Mouse (Mus musculus) neutrophil, adult 5-6 weeks (primary cell): ENCODE measurements around the gene Prrx2. TPM values are rescaled to one million over a fixed set of nuclear protein-coding genes. Genes with fewer than 3 reads are reported as not detected.

ENCODE experiments used
- ATAC-seq: fragments of 151-379, 151-347 bp; 2 replicates; pipeline ENCODE4 v1.8.0; 2017; ENCODE audit warnings: mild to moderate bottlenecking, moderate TSS enrichment; ENCODE audit not compliant: insufficient number of reproducible peaks, poor library complexity, low FRiP score, severe bottlenecking; ENCODE audit errors: extremely low read depth
- total RNA-seq: library from RNA; stranded (forward); fragments of 200-1000 nt; gene quantifications from 2 replicates; pipeline ENCODE4 v1.2.3, GENCODE M21; 2017

Prrx2 gene
- total RNA-seq, 1 experiment from 2014 or later: not detected

- ATAC-seq: no peak
Measured at GRCm38 (mm10) chr2:30819873-30820272, 14.9 kb upstream of the Prrx2 start.

- ATAC-seq: no peak
Measured at GRCm38 (mm10) chr2:30821073-30821472, 13.7 kb upstream of the Prrx2 start.

- ATAC-seq: no peak
Measured at GRCm38 (mm10) chr2:30822460-30822859, 12.3 kb upstream of the Prrx2 start.

- ATAC-seq: no peak
Measured at GRCm38 (mm10) chr2:30823385-30824153, 11.2 kb upstream of the Prrx2 start.

GRCm38 (mm10) chr2:30826825-30827748 lies 7.7 kb upstream of the Prrx2 start:
- ATAC-seq: no peak

- peak; percentile 88 for ATAC-seq
Measured at GRCm38 (mm10) chr2:30827749-30828475, 6.9 kb upstream of the Prrx2 start.

GRCm38 (mm10) chr2:30829315-30829714 lies 5.5 kb upstream of the Prrx2 start:
- ATAC-seq: no peak

GRCm38 (mm10) chr2:30830283-30830795 lies 4.4 kb upstream of the Prrx2 start, which contains the start of gene Asb6:
TSS of gene Asb6 (minus strand) at chr2:30830333.
- no peak for ATAC-seq

- ATAC-seq: no peak
Measured at GRCm38 (mm10) chr2:30833644-30834043, 1.1 kb upstream of the Prrx2 start.

GRCm38 (mm10) chr2:30836238-30836990 lies 1.6 kb downstream of the Prrx2 start:
- ATAC-seq: no peak

- no peak for ATAC-seq
Measured at GRCm38 (mm10) chr2:30842615-30843014, 7.8 kb downstream of the Prrx2 start.

- no peak for ATAC-seq
Measured at GRCm38 (mm10) chr2:30845152-30846070, 10.6 kb downstream of the Prrx2 start.

- no peak for ATAC-seq
Measured at GRCm38 (mm10) chr2:30846236-30846635, 11.5 kb downstream of the Prrx2 start.

GRCm38 (mm10) chr2:30846723-30847122 lies 12.0 kb downstream of the Prrx2 start:
- no peak for ATAC-seq

- no peak for ATAC-seq
Measured at GRCm38 (mm10) chr2:30848184-30848583, 13.4 kb downstream of the Prrx2 start.

GRCm38 (mm10) chr2:30850581-30850980 lies 15.8 kb downstream of the Prrx2 start:
- ATAC-seq: no peak

GRCm38 (mm10) chr2:30852771-30853313 lies 18.1 kb downstream of the Prrx2 start:
- no peak for ATAC-seq
